Mouse (Mus musculus): ENCODE measurements around the gene Cldn18. TPM values are rescaled to one million over a fixed set of nuclear protein-coding genes. Genes with fewer than 3 reads are reported as not detected.
A peak's percentile ranks its signal among the peaks of the same experiment; 100 is the strongest.

The Cldn18 gene
- total RNA-seq, 2 experiments from 2014 or later: 0.20 TPM; not detected in 1

DNA sequence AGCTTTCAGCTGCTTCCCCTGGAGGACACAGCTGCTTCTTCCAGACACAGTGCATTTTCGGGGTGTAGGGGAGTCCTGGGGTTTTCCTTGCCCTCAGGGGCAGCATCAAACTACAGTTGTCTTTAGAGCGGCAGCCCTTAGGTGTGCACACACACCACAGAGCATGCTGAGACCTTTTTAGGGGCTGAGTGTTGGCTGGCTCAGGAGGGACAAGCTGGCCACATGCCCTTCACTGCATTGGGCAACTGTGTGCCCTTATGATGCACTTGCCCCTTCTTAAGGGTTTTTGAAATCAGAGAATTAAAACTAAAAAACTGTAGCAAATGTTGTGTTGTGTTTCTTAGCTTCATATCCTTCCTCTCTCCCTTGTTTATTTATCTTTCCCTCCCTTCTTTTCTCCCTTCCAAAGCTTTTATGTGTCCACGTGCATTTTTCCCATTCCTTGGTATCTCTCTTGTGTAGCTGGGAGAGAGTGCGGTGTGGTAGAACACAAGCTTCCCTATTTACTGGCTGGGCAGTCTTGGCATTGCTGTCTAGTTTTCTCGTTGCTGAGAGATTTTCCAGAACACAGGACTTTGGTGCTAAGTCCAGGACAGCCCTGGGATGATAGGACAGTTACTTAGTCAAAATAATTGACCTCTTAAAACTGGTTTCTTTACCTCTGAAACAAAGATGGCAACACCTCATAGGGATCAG, 31.4 kb downstream of the Cldn18 start:
- intact Hi-C loops (cut with DNase I): no loop called here

DNA sequence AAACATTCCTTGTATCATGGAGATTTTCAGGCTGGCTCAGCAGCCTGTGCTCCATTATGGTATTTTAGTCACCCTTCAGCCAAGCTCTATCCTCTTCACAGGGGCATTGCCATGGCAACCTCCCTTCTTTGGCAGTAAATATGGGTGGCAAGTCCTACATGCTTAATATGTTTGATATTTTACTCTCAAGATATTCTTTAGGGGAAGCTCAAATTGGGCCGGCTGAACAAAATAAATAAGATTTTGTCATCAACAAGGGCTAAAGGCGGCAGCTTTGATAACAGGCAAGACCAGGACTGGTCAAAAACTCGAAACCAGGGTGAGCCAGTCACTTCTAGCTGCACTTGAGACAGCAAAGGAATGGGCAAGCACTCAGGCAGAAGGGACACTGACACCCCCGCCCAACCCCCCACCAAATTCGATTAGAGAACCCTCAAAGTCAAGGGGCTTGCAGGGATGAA, 32.0 kb downstream of the Cldn18 start:
- no peak for DNase-seq (ENCODE audit: low spot score)
- intact Hi-C loops (cut with DNase I): no loop called here

More for the DNA sequence above, 31.4 kb downstream of the Cldn18 start:
- DNase-seq (ENCODE audit: low spot score): no peak

DNA sequence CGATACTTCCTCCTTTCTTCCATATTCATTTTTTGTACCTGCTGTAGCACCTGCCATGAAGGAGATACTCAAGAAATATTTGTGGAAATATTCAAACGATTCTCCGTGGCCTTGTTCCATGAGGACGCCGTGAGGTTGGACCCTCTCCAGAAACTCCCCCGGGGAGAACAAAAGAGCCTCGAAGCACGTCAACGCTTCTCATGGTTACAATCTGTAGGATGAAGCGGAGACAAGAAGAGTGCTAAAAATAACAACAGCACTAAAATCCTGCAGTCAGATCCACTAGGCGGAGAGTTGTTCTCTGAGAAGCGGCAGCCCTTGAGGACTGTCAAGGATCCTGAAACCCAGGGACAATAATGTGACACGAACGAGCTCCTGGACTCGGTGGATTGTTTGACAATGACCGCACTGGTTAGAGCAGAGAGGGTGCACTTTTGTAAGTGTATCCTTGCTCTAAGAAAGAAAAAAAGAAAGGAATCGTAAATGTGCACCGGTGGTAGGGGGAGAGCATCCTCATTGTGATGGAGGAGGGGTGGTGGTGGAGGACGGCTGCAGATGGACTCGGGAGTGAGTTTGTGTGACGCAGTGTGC, 35.0 kb downstream of the Cldn18 start:
- DNase-seq (ENCODE audit: low spot score): no peak
- intact Hi-C loops (cut with DNase I): no loop called here

DNA sequence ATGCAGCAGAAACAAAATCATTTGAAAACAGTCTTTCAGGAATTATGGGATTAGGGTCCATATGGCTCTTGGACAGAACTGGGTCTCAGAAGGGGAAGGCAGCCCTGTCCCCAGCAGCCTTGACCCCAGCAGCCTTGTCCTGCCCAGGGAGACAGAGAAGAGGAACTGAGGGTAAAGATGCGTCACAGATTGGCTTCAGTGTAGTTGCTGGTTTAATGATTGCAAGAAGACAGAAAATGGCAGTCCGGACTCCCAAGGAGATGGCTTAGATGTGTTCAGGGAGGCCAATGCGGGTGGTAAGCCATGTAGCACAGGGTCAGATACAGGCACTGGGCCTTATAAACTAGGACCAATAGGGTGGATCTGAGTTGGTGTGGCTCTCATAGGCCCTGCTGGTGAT, 41.4 kb downstream of the Cldn18 start:
- no peak for DNase-seq (ENCODE audit: low spot score)
- intact Hi-C loops (cut with DNase I): no loop called here

DNA sequence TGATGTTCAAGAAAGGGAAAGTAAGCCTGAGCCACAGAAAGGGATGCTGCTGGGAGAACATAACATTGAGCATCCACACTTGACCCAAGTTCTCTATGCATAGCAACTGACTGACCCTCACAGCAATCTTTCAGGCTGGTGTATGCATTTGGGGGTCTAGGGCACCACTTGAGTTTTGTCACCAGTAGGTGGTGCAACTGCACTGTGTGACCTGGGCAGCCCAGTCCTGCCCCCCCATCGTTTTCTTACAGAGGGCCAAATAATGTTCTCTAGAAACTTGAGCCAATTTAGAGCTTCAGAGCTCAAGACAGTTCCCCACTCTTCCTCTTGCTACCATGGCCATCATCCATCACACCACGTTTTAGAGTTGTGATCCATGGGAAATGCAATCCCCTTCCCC, 45.5 kb downstream of the Cldn18 start:
- no peak for DNase-seq (ENCODE audit: low spot score)
- intact Hi-C loops (cut with DNase I): no loop called here

DNA sequence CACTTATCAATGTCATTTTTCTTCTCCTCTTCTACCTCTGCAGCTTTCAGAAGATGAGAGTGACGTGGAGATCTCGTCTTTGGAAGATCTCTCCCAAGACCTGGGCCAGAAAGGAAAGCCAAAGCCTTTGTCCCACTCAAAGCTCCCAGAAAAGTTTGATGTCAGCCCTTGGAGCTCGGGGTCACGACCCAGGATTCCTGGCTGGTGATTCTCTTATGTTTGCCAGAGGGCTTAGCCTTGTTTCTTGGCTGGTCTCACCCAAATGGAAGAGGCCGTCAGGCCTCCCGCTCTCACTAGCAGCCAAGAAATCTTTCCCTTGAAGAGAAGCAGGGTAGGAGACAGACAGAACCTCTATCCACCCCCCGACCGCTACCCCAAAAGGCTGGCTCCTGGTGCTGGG, 49.5 kb downstream of the Cldn18 start:
- intact Hi-C loops (cut with DNase I): no loop called here
- DNase-seq (ENCODE audit: low spot score): peak; percentile 35

DNA sequence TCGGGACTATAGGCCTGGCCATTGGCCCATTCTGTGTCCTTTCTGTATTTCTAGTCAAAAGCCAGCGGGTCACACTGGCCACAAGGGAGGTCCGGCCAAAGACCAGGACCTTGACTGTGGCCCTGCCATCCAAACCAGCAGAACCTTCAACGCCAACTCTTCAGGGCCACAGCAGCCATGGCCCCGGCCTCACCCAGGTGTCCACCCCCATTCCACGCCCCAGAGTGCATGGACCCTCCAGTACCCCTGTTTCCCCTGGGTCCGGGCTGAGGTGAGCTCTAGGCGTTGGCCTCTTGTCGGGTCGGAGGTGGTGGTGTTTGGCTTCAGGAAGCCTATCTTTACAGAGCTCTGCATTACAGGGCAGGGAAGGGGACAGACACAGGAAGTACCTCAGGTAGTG, 54.2 kb downstream of the Cldn18 start:
- intact Hi-C loops (cut with DNase I): loop anchor here (1.0 kb wide), 1 partner anchor 76 kb away; no protein-coding TSS in a partner anchor
- no peak for DNase-seq (ENCODE audit: low spot score)

DNA sequence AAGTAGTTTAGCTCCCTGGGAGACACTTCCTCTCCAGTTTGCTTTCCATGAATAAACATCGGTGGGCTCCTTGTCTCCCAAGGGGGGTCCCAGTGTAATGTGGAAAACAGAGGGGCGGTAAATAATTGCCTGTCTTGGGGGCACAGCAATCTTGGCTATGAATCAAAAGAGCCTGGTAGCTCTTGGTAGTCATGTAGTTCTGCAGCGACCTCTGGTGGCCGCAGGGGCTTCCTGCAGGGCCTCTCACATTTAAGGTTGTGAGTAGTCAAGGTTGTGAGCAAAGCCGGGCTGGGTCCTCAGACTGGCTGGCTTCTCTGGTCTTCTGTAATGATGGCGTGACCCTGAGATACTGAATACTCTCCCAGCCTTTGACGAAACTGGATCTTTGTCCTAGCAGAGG, 54.7 kb downstream of the Cldn18 start:
- intact Hi-C loops (cut with DNase I): loop anchor here (1.0 kb wide), 1 partner anchor 75 kb away; no protein-coding TSS in a partner anchor
- DNase-seq (ENCODE audit: low spot score): no peak

DNA sequence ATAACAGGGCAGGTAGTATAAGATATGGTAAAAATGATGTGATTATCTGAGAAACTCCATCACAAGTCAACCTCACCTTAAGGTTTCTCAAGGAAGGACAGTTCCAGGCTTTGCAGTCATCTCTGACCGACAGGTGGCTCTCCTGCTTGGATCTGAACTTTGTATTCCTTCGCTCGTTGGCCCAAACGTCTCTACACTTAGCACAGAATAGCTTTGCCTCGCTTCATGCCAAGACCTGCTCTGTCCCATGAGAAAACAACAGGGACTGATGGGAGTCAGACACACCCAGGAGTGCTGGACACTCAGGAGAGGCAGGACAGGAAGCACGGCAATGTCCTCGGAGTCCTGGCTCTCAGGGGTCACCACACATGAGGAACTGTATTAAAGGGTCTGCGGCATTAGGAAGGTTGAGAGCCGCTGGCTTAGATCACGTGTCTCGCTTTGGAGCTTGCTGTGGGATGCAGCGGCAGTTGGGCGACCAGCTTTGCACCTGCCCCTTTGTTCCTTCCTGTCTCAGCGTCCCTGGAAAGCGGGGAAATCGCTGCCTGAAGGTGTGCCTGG, 55.4 kb downstream of the Cldn18 start:
- no peak for DNase-seq (ENCODE audit: low spot score)

DNA sequence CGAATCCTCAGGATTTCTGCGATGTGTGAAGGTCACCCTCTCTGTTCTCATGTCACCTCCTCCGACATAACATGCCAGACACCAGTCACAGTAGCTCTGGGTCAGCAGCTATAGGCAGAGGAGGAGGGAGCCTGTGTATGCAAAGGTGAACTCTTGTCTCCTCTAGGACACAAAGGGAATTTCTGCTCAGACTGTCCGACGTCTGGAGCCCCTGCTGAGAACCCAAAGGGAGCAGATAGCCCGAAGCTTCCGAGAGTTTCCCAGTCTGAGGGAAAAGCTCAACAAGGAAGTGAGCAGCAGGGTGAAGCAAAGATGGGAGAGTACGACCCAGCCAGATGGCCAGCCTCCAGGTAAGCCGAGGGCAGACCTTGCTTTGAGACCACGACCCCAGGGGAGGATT, 56.3 kb downstream of the Cldn18 start:
- intact Hi-C loops (cut with DNase I): no loop called here
- DNase-seq (ENCODE audit: low spot score): no peak

More for the DNA sequence above, 55.4 kb downstream of the Cldn18 start:
- intact Hi-C loops (cut with DNase I): loop anchor here (1.0 kb wide), 1 partner anchor 74 kb away; no protein-coding TSS in a partner anchor

DNA sequence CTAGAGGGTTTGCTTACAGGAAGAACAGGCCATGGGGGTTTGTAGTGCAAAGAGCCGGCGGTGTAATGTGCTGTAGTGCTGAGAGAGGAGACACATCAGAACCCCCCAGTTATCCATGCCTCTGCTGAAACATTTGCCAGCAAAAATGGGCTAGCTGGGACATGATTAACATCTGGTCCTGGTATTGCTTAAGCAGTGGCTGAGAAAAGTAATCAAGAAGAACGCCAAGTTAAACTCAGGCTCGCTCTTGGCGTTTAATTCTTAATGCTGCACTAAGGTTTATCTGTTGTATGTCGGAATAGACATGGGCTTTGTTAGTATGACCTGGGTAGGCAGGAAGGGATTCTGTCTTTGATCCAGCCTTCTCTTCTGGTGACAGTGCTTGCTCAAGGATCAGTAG, 71.0 kb downstream of the Cldn18 start:
- intact Hi-C loops (cut with DNase I): no loop called here
- DNase-seq (ENCODE audit: low spot score): no peak

DNA sequence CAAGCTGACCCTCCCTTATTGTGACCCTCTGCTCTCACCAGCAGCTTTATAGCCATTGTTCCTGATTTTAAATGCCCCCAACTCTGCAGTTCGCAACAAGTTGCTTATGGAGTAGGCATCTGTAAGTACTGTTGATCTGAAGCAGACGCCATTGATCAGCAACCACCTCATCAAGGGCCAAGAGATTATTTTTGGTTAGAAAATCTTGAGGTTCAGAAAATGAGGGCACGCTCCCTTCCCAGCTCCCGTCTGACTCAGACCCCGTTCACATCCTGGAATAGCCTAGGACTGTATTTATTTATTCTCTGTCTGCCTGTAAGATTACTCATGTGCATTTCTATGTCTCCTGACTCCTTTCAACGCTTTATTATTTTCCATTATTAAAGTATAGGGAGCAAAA, 71.7 kb downstream of the Cldn18 start:
- intact Hi-C loops (cut with DNase I): no loop called here
- DNase-seq (ENCODE audit: low spot score): no peak

DNA sequence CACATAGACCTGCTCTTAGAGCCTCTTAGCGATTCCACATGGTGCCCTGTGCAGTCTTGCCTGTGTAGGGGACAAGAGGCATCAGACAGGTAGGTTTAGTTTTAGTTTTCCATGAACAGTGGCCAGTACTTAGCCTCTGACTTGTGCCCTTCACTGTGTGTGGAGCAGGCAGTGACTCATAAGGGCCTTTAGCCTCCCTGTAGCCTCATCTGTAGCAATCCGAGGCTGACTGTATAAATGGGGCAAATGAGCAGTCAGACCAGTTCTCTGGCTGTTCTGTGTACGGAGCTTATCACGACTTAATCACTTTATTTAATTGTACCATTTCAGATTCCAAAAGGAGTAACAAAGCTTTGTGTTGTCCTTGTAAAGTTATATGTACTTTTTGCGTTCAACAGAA, 77.1 kb downstream of the Cldn18 start:
- DNase-seq (ENCODE audit: low spot score): no peak
- intact Hi-C loops (cut with DNase I): no loop called here

Other genes with a start within 250 kb of the Cldn18 start
- gene Armc8, start 148.4 kb downstream of the Cldn18 start, total RNA-seq (2021): 10 to 100 TPM; 21.2 to 22.1 TPM
- 1 to 10 TPM; 6.5 to 6.8 TPM for gene Dbr1, start 141.5 kb downstream of the Cldn18 start, total RNA-seq (2021)
- not detected for gene A4gnt, start 104.8 kb downstream of the Cldn18 start, total RNA-seq (2021)
- gene Dzip1l, start 87.8 kb downstream of the Cldn18 start, total RNA-seq (2021): 1 to 10 TPM; 4.1 to 4.2 TPM
- not detected for gene Sox14, start 158.9 kb upstream of the Cldn18 start, total RNA-seq (2021)

All from heart, postnatal 25 days (tissue).